Mouse (Mus musculus): Measurements from ENCODE around the gene Tns3. TPM values are rescaled to one million over a fixed set of nuclear protein-coding genes. Genes with fewer than 3 reads are reported as not detected.

Tns3 gene
- polyA plus RNA-seq (2016; fragmentation: Nextera tagmentation; extraction: Ambion mirVana), result 13.3 and 13.8 TPM in 2 replicates

GRCm38 (mm10) chr11:8664393-8664743, at the start of gene Tns3:
Tns3 (minus strand) TSS chr11:8664535.
- peaks cover 19% of the 10 kb centered on the region for H3K27me3 ChIP-seq (ENCODE audit: poor library complexity, severe bottlenecking)
- H3K9me3 ChIP-seq, result peaks cover 5% of the 10 kb centered on the region; the same call in 1 of the 2 replicates
- DNase-seq (ENCODE audit: extremely low spot score, low spot score), result peak; percentile 64
- H3K4me3 ChIP-seq, result peak within 1 kb of the TSS; percentile 80
- H3K27ac ChIP-seq, result peak within 1 kb of the TSS; percentile 94
- WGBS, result under 1% methylated on average over 37 of the region's 37 CpGs
- H3K36me3 ChIP-seq (replicated peaks), result 0 out of 2 replicates have a peak, but pooled peaks cover 3% of the 10 kb centered on the region
- H3K4me1 ChIP-seq, result peaks cover 42% of the 10 kb centered on the region

GRCm38 (mm10) chr11:8706246-8707041, 42.1 kb upstream of the Tns3 start:
- H3K9me3 ChIP-seq, result no peaks in the 10 kb centered on the region
- 77% methylated on average over 8 of the region's 8 CpGs for WGBS

DNA sequence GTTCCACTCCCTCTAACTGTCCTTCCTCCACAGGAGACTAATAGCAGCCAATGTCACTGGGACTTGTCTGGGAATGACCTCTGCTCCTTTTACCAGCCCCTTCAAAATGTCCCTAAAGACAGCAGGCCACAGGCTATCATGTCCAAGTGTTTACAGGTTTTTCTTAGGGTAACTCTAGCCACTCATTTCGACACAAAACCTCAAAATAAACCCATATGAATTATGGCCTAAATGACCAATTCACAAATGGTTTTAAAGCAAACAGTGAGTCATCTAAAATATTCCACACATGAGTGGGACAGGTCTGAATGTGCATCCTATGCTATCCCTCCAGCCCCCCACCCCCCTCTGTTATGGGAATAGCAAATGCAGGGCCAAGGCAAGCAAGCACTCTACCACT, 40.8 kb upstream of the Tns3 start:
- Histone ChIP-seq H3K27ac (no peak overlapping the region), H3K4me1 (peaks cover 19% of the 10 kb centered on the region), H3K4me3 (no peak overlapping the region), H3K9me3 (no peaks in the 10 kb centered on the region), H3K36me3 (replicated peaks) (no peaks in the 10 kb centered on the region), H3K27me3 (ENCODE audit: poor library complexity, severe bottlenecking) (no peaks in the 10 kb centered on the region)
- WGBS, result 91% methylated on average over 1 of the region's 1 CpGs
- DNase-seq (ENCODE audit: extremely low spot score, low spot score), result no peak

More at GRCm38 (mm10) chr11:8706246-8707041, 42.1 kb upstream of the Tns3 start:
- no peaks in the 10 kb centered on the region for H3K36me3 ChIP-seq (replicated peaks)
- H3K4me1 ChIP-seq, result peaks cover 11% of the 10 kb centered on the region
- no peak overlapping the region for H3K4me3 ChIP-seq
- no peak for DNase-seq (ENCODE audit: extremely low spot score, low spot score)
- H3K27ac ChIP-seq, result no peak overlapping the region
- no peaks in the 10 kb centered on the region for H3K27me3 ChIP-seq (ENCODE audit: poor library complexity, severe bottlenecking)

DNA sequence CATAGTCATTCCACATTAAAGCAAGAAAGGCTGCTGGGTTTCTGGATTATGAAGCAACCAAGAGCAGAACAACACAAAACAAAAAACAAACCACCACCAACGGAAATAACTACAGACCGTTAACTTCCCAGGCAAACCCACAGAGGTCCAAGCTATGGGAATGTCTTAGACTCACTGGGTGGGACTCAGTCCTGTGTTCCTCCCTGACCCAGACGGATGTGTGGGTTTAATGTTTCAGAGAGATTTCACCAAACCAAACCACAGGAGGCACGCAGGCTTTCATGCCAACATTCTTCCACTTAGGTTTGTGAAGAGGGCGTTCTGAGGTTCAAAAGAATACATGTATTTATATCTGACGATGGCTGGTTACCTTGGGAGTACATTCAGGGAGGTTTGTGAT, 39.5 kb upstream of the Tns3 start:
- no peak overlapping the region for H3K27ac ChIP-seq
- WGBS, result 86% methylated on average over 6 of the region's 6 CpGs
- no peak overlapping the region for H3K4me3 ChIP-seq
- H3K9me3 ChIP-seq, result no peaks in the 10 kb centered on the region
- H3K27me3 ChIP-seq (ENCODE audit: poor library complexity, severe bottlenecking), result no peaks in the 10 kb centered on the region
- H3K4me1 ChIP-seq, result peaks cover 32% of the 10 kb centered on the region
- no peak for DNase-seq (ENCODE audit: extremely low spot score, low spot score)
- no peaks in the 10 kb centered on the region for H3K36me3 ChIP-seq (replicated peaks)

GRCm38 (mm10) chr11:8702532-8702886, 38.2 kb upstream of the Tns3 start:
- no peak for DNase-seq (ENCODE audit: extremely low spot score, low spot score)
- no peaks in the 10 kb centered on the region for H3K27me3 ChIP-seq (ENCODE audit: poor library complexity, severe bottlenecking)
- peaks cover 33% of the 10 kb centered on the region for H3K4me1 ChIP-seq
- no peak overlapping the region for H3K4me3 ChIP-seq
- WGBS, result 86% methylated on average over 2 of the region's 2 CpGs
- H3K36me3 ChIP-seq (replicated peaks), result no peaks in the 10 kb centered on the region
- H3K27ac ChIP-seq, result no peak overlapping the region
- H3K9me3 ChIP-seq, result no peaks in the 10 kb centered on the region

- WGBS, result 73% methylated on average over 10 of the region's 10 CpGs
Measured at GRCm38 (mm10) chr11:8701845-8702531, 37.7 kb upstream of the Tns3 start.

DNA sequence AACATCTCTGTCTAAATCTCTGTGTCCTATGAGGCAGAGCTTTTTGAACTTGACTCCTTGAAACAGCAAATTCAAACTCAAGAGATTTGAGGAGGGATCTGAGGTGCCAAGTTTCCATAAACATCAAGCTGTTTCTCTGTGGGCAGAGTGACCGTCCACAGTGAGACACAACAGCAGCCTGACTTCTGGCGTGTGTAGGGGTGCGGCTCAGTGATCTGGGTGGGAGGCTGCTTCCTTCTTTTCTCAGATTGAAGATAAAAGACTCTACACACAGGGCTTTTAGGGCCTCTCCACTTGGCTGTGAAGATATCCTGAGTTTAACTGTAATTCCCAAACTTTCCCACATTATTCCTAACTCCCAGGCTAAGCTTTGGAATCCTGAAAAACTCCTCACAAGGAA, 37.1 kb upstream of the Tns3 start:
- 85% methylated on average over 3 of the region's 3 CpGs for WGBS
- Histone ChIP-seq H3K4me1 (peaks cover 33% of the 10 kb centered on the region), H3K4me3 (no peak overlapping the region), H3K27ac (0 out of 2 replicates have a peak overlapping the region, but pooled peaks have one; percentile 56), H3K27me3 (ENCODE audit: poor library complexity, severe bottlenecking) (no peaks in the 10 kb centered on the region), H3K9me3 (no peaks in the 10 kb centered on the region), H3K36me3 (replicated peaks) (no peaks in the 10 kb centered on the region)
- no peak for DNase-seq (ENCODE audit: extremely low spot score, low spot score)

More at GRCm38 (mm10) chr11:8701845-8702531, 37.7 kb upstream of the Tns3 start:
- no peak for DNase-seq (ENCODE audit: extremely low spot score, low spot score)
- Histone ChIP-seq H3K4me3 (no peak overlapping the region), H3K36me3 (replicated peaks) (no peaks in the 10 kb centered on the region), H3K27ac (peak overlapping the region; percentile 56; the same call in 1 of the 2 replicates), H3K9me3 (no peaks in the 10 kb centered on the region), H3K27me3 (ENCODE audit: poor library complexity, severe bottlenecking) (no peaks in the 10 kb centered on the region), H3K4me1 (peaks cover 33% of the 10 kb centered on the region)

GRCm38 (mm10) chr11:8700641-8701221, 36.4 kb upstream of the Tns3 start:
- Histone ChIP-seq H3K36me3 (replicated peaks) (no peaks in the 10 kb centered on the region), H3K9me3 (no peaks in the 10 kb centered on the region), H3K27ac (no peak overlapping the region), H3K27me3 (ENCODE audit: poor library complexity, severe bottlenecking) (no peaks in the 10 kb centered on the region), H3K4me3 (no peak overlapping the region), H3K4me1 (peaks cover 33% of the 10 kb centered on the region)
- 84% methylated on average over 8 of the region's 8 CpGs for WGBS
- DNase-seq (ENCODE audit: extremely low spot score, low spot score), result no peak

DNA sequence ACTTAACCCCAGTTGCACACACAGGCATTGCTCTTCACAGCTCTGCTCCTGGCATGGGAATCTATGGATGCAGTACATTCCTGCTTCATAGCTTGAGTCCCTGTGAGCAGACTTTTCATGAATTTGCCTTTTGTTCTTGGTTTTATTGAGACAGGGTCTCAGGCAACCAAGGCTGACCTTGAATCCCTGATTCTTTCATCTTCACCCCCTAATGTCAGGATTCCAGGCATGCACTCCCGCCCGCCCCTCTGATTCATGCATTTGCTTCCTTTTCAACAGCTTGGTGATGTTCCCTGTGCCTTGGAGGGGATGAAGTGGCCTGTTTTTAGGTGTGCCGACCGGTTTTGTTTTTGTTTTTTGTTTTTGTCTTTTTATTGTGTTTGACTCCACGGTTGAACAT, 35.4 kb upstream of the Tns3 start:
- DNase-seq (ENCODE audit: extremely low spot score, low spot score), result no peak
- no peak overlapping the region for H3K27ac ChIP-seq
- peaks cover 34% of the 10 kb centered on the region for H3K4me1 ChIP-seq
- H3K4me3 ChIP-seq, result no peak overlapping the region
- no peaks in the 10 kb centered on the region for H3K36me3 ChIP-seq (replicated peaks)
- H3K9me3 ChIP-seq, result no peaks in the 10 kb centered on the region
- WGBS, result 57% methylated on average over 5 of the region's 5 CpGs
- H3K27me3 ChIP-seq (ENCODE audit: poor library complexity, severe bottlenecking), result no peaks in the 10 kb centered on the region

GRCm38 (mm10) chr11:8697670-8698069, 33.3 kb upstream of the Tns3 start:
- H3K4me3 ChIP-seq, result no peak overlapping the region
- DNase-seq (ENCODE audit: extremely low spot score, low spot score), result no peak
- H3K36me3 ChIP-seq (replicated peaks), result no peaks in the 10 kb centered on the region
- 87% methylated on average over 3 of the region's 3 CpGs for WGBS
- H3K4me1 ChIP-seq, result peaks cover 51% of the 10 kb centered on the region
- H3K27ac ChIP-seq, result no peak overlapping the region
- no peaks in the 10 kb centered on the region for H3K9me3 ChIP-seq
- H3K27me3 ChIP-seq (ENCODE audit: poor library complexity, severe bottlenecking), result no peaks in the 10 kb centered on the region

- Histone ChIP-seq H3K27me3 (ENCODE audit: poor library complexity, severe bottlenecking) (peaks cover 15% of the 10 kb centered on the region), H3K4me3 (no peak overlapping the region), H3K27ac (peak overlapping the region; percentile 86), H3K9me3 (no peaks in the 10 kb centered on the region), H3K4me1 (peaks cover 47% of the 10 kb centered on the region), H3K36me3 (replicated peaks) (no peaks in the 10 kb centered on the region)
- WGBS, result 96% methylated on average over 5 of the region's 5 CpGs
- no peak for DNase-seq (ENCODE audit: extremely low spot score, low spot score)
Measured at GRCm38 (mm10) chr11:8694096-8694495, 29.8 kb upstream of the Tns3 start.

DNA sequence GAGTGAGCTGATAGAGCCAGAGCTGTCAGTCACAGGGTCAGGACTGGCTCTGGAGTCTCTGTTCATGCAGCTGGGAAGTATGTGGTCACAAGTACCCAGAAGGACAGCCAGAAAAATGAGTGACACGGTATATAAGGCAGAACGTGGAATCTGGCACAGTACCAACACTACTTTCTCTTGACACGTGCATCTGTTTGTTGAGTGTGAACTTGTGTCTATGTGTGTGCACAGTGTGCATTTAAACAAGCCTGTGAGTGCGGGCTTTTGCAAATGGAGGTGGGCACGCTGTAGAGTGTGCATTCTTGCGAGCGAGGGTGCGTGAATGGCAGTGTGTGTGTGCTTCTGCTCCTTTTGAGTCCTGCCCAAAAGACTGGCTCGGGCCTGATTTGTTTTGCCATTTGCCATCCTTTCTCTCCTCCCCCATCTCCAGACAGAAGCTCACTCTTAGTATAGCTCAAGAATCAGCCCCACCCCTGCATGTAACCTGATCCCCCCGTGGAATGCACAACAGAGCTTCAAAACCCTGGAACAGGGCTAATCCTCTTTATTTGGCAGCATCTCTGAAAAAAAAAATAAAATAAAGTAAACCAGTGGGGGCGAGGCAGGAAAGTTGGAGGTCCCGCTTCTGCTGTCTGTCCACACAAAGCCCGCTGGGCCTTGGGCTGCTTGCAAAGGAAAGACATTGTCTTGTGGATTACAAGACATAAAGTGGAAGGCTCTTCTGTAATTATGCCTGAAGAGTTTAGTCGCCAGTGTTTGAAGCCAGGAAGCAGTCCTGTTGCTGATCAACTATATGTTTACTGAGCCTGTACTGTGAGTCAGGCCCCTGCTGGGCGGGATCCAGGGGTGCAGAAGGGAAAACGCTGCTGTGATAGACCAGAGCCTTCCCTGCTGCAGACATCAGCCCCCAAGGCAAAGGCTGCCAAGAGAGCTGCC, 28.5 kb upstream of the Tns3 start:
- Histone ChIP-seq H3K4me1 (peaks cover 44% of the 10 kb centered on the region), H3K36me3 (replicated peaks) (no peaks in the 10 kb centered on the region), H3K9me3 (no peaks in the 10 kb centered on the region), H3K4me3 (peak overlapping the region; percentile 34), H3K27ac (peak overlapping the region; percentile 86), H3K27me3 (ENCODE audit: poor library complexity, severe bottlenecking) (peaks cover 15% of the 10 kb centered on the region)
- peak; percentile 73 for DNase-seq (ENCODE audit: extremely low spot score, low spot score)
- WGBS, result 10% methylated on average over 16 of the region's 16 CpGs
